Mouse (Mus musculus): ENCODE measurements around the gene Rnf224.

- TF ChIP-seq CTCF (IDR thresholded peaks at IDR 0.05; ENCODE audit: insufficient read depth, low read depth, low read length) (no peak), POLR2A (IDR thresholded peaks at IDR 0.05; ENCODE audit: insufficient read depth, low read depth, low read length) (peak; percentile 39)
Observed at GRCm38 (mm10) chr2:25242101-25242506, 5.5 kb upstream of the Rnf224 start, which contains the start of the genes Rnf208 and Cysrt1.

All from olfactory bulb, adult 2 months (tissue).